Mouse (Mus musculus) layer of hippocampus, postnatal 14 days (tissue): ENCODE measurements around the gene Btbd35f11. TPM values are rescaled to one million over a fixed set of nuclear protein-coding genes. Genes with fewer than 3 reads are reported as not detected.
"Not testable (repeated sequence)": the region's sequence is repeated elsewhere in the genome, so short reads cannot be mapped to it uniquely, and the experiment has no call there.

Source experiments
- DNase-seq, 2 experiments: peaks; one replicate each; pipeline ENCODE4 v3.0.0; 2021 to 2022; ENCODE audit warnings: low spot score in 2 of 2, mixed read lengths in 1 of 2
- long read RNA-seq, 2 experiments: library from polyadenylated mRNA; stranded (forward); transcript quantifications; one replicate each; pipeline ENCODE4 v2.0.0; 2021
- total RNA-seq, 2 experiments: library from RNA; stranded (reverse); gene quantifications; 2 replicates each; pipeline ENCODE4 v1.2.3; 2021

Btbd35f11 gene
- not detected for total RNA-seq
- long read RNA-seq, experiment 1: 0 reads
- long read RNA-seq, experiment 2: 0 reads

DNA sequence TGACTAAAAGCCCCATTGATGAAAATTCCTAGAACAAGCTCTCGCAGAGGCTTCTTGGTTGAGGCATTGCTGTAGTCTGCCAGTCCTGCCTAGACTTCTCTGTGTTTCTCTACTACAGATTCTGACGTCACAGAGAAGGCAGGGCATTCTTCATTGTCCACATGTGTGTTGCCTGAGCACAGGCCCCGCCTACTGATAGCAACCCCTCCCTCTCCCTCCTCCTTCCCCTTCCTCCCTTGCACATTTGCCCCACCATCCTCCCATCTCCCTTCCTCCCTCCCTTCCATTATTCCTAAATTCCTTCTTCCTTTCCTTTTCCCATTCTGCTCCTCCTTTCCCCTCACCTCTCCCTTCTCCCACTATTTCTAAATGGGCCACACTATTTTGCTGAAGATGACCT is at the start of gene Btbd35f11:
TSS of gene Btbd35f11 (minus strand) at position 101 of the 400 bp plus-strand sequence.
- not testable (repeated sequence) for DNase-seq

DNA sequence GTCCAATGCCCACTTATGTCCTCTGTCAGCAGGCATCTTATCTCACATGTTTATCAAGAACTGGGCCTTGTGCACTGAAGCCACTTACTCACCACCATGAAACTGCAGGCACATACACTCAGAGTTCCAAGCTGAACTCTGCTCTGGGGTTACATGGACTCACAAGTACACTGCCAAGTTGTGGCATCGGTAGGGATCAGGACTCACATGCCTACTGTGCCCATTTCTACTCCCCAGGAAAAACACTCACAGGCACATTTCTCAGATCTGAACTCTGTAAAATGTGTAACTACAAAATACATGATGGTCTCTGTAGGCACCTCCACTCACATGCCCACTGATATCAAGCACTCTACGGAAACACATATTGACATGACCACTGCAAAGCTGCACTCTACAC is 33.5 kb downstream of the Btbd35f11 start:
- DNase-seq: not testable (repeated sequence)

Other genes with a start within 250 kb of the Btbd35f11 start
- not detected for gene Btbd35f24, start 247.9 kb downstream of the Btbd35f11 start, total RNA-seq